Mouse (Mus musculus) left cerebral cortex, adult 2 months (tissue): ENCODE measurements around the gene Arrdc1. TPM values are rescaled to one million over a fixed set of nuclear protein-coding genes. Genes with fewer than 3 reads are reported as not detected.

Source experiments
- DNase-seq, 2 experiments: peaks; one replicate each; pipeline ENCODE4 v3.0.0; 2021 to 2022; ENCODE audit warnings: low spot score in 2 of 2, mixed read lengths in 1 of 2; ENCODE audit errors: extremely low spot score in 1 of 2
- H3K27ac ChIP-seq: fragments of 200-600 bp; 2 replicates; pipeline ENCODE4 v1.8.1; 2022
- H3K4me3 ChIP-seq: fragments of 200-600 bp; 2 replicates; pipeline ENCODE4 v1.8.1; 2022
- CTCF ChIP-seq: fragments of 200-600 bp; IDR thresholded peaks from 2 replicates; pipeline ENCODE4 v1.8.1; 2022; ENCODE audit warnings: antibody characterized with exemption, mild to moderate bottlenecking, moderate library complexity
- intact Hi-C: fragments of 180-260 bp; cut with DNase I; formaldehyde crosslinking; loops from one replicate; pipeline ENCODE4 v1.15.1; 2025
- total RNA-seq, 2 experiments: library from RNA; stranded (reverse); gene quantifications; 2 replicates each; pipeline ENCODE4 v1.2.3; 2021

Arrdc1 gene
- total RNA-seq, 2 experiments from 2014 or later = 17.1 to 18.2 TPM

DNA sequence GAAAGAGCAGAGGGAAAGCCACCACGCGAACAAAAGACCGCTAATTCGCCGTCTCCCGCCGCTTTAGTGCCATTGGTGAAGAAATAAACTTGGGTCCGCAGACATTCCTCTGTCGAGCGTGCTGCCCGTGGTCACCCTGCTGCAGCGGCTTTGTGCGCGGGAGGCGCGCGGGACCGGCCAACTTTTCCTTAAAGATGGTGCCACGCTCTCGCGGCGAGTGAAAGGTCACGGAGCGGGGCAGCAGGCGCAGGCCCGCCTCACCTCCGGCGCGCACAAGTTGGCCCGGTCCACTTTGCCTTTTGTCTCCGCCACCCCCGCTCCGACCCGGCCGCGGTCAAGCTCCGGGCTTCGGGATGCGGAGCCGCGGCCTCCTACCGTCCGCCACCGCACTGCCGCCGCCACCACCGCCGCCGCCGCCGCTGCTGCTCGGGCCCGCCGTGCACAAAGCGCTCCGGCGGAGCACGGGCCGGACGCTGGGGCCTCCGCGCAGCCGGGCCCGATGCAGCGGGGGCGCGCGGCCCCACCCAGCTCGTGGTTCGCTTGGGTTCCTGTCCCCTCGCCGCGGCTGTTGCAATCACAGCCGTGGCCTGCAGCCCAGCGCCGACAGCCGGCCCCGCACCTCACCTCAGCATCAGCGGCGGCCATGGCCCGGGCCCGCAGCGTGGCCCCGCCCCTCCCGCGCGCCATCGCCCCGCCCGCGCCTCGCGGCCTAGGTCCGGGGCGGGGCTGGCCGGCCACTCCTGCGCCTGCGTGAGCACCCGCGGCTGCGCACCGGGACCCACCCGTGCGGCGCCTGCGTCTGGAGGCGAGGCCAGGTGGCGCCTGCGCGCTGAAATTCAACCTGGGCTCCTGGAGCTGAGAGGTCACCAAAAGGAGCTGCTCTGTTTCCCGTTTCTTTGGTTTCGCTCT, 15.9 kb downstream of the Arrdc1 start, which contains the start of gene Ehmt1:
Gene Ehmt1 (minus strand): TSS at position 685 of the 909 bp plus-strand sequence.
- H3K27ac ChIP-seq = peak within 1 kb of the TSS; percentile 89
- TF ChIP-seq CTCF = no peak; the same call in none of the 2 replicates
- H3K4me3 ChIP-seq = peak within 1 kb of the TSS; percentile 88
- intact Hi-C loops = no loop called here
- DNase-seq = peak; percentile 96

DNA sequence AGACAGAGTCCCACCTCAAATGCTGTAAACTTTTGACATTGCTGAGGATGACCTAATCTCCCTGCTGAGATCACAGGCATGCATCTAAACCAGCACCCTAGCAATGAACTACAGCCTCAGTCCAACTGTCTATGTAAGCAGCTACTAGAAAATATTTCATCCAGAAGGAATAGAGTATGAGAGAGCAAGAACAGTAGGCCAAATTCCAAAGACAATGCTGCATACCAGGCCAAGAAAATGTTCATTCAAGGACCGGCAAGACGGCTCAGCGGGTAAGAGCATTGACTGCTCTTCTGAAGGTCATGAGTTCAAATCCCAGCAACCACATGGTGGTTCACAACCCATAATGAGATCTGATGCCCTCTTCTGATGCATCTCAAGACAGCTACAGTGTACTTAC, 20.3 kb downstream of the Arrdc1 start:
- DNase-seq = no peak
- no peak overlapping the region for H3K27ac ChIP-seq
- intact Hi-C loops = no loop called here
- H3K4me3 ChIP-seq = no peak overlapping the region
- TF ChIP-seq CTCF = no peak

DNA sequence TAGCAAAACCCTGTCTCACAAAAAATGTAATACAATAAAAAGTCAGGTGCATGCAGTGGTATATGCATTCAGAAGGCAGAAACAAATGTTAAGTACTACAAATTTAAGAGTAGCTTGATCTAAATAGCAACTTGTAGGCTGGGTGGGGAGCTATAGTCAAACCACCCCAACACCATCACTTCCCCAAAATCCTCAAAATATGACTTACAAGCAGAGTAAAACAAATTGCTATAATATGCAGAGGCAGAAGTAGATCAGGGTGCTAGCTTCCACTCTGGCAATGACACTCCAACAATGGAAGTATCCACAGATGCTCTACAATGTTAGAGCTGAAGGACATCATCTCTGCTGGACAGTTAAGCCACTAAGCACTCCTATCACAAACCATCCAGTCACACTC, 22.5 kb downstream of the Arrdc1 start:
- Histone ChIP-seq H3K27ac (no peak overlapping the region), H3K4me3 (no peak overlapping the region)
- DNase-seq = no peak
- TF ChIP-seq CTCF = no peak
- intact Hi-C loops = no loop called here

DNA sequence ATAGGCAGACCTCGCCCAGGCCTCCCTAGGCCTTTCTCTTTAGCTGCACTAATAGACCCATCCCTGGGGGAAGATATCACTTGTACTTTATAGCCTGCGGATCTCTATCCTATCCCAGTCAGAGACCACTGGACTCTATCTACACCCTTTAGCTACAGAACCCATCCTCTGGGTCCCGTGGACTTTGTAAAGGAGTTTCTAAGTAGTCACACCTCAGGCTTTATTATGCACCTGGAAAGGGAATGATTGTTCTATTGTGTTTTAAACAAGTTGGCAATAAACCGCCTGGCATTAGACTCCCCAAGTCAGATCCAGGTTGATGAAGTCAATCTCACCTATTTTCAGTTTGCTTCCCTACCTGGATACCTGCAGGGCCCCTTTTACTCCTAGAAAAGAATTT, 22.9 kb downstream of the Arrdc1 start:
- H3K27ac ChIP-seq = no peak overlapping the region
- intact Hi-C loops = no loop called here
- TF ChIP-seq CTCF = no peak
- DNase-seq = no peak
- no peak overlapping the region for H3K4me3 ChIP-seq

DNA sequence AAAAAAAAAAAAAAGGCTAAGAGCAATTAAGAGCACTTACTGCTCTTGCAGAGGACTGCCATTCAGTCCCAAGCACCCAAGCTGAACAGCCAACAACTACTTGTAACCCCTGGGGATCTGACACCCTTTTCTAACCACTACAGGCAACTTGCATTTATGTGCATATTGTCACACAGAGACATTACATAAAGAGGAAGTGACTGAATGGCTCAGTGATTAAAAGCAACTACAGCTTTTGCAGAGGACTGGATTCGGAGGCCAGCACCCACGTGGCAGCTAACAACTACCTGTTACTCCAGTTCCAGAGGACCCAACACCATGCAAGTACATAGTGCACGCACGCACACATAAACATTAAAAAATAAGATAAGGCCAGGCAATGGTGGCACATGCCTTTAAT, 24.6 kb downstream of the Arrdc1 start:
- no peak overlapping the region for H3K27ac ChIP-seq
- no peak overlapping the region for H3K4me3 ChIP-seq
- no peak for DNase-seq
- no peak for TF ChIP-seq CTCF
- intact Hi-C loops = no loop called here

DNA sequence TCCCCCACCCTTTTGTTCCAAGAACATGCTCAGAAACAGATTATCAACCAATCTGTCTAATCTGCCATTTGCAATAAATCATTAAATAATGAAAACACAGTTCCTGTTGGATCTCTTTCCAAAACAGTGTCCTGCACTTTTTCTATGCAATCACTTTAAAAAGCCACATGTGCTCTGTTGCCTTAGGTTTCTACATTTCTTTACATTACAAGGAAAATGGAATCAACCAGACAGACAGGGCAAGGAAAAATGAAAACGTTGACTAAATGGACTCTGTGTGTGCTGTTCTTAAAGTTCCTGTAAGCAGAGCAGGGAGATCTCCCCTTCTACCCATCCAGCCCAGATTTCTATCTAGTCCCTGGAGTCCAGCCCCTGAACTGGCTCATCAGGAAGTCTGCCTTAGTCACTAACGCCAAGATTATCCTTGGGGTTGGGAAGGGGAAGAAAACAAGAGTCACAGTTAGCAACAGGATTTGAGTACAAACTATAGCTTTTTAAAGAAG, 29.3 kb downstream of the Arrdc1 start:
- intact Hi-C loops = no loop called here
- Histone ChIP-seq H3K27ac (no peak overlapping the region), H3K4me3 (no peak overlapping the region)
- DNase-seq = no peak
- TF ChIP-seq CTCF = no peak

DNA sequence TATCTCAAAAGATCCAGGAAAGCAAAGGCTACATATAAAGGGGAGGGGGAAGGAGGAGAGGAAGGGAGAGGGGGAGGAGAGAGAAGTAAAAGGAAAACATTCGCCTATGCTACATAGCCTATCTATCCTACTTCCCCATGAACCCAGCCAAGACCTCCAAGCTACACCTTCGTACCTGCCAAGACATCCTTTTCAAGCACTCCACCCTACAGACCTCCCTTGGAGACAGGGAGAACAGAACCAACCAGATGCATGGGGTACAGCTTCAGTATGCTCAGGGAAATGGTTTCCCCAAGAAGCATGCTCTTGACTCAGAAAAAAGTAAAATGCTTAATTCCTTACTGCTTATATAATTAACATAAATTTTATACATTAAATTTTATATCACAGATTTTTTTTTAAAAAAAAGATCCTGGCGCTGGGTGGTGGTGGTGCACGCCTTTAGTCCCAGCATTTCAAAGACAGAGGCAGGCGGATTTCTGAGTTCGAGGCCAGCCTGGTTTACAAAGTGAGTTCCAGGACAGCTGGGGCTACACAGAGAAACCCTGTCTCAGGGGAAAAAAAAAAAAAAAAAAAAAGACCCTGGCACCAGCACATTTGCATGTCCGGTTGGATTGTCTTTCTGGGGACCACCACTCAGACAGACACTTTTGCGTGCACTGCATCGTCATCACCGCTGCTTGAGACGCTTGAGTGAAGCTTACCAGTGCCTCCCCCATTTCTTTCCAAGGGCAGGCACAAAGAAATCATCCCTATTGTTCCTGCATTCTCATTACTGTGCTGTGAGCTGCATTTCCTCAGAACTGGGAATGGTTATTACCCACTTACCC, 30.0 kb downstream of the Arrdc1 start:
- DNase-seq = no peak
- Histone ChIP-seq H3K4me3 (no peak overlapping the region), H3K27ac (no peak overlapping the region)
- intact Hi-C loops = loop anchor here (5.0 kb wide), 1 partner anchor 53 kb away; no protein-coding TSS in a partner anchor
- no peak for TF ChIP-seq CTCF

DNA sequence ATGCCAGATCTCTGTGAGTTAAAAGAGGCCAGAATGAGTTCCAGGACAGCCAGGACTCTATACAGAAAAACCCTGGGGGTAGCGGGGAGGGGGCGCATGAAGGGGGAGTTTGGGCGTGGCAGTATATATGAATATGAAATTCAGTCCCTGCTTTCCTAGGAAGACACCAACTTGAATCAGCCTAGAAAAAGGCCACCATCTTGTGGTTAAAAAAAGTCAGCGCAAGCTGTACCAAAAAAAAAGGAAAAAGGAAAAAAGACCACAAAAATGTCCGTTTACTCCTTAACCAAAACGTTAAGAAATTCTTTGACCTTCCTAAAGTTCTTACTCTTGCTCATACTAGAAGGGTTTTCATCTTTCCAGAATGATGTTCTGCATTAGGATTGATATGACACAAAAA, 32.1 kb downstream of the Arrdc1 start:
- intact Hi-C loops = loop anchor here (5.0 kb wide), 1 partner anchor 51 kb away; no protein-coding TSS in a partner anchor
- H3K4me3 ChIP-seq = no peak overlapping the region
- no peak for DNase-seq
- H3K27ac ChIP-seq = no peak overlapping the region; the same call in 1 of the 2 replicates
- peak; percentile 36 for TF ChIP-seq CTCF

DNA sequence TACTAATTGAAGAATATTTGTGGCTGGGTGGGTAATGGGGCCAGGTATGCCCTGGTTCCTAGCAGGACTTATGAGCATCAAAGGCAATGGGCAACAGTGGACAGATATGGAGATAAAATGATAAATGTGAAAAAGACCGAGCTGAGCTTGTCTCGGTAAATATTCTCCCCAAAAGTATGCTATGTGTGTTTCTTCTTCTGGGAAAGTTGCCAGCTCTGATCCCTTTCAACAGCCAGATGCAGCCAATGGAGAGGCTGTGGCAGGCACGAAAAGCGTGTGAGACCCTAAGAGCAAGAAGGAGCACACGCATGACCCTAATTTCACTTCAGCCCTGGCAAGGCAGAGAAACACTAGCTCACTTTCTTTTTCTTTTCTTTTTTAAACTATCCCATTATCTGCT, 34.0 kb downstream of the Arrdc1 start:
- no peak for DNase-seq
- no peak for TF ChIP-seq CTCF
- H3K4me3 ChIP-seq = no peak overlapping the region
- H3K27ac ChIP-seq = no peak overlapping the region; the same call in 1 of the 2 replicates
- intact Hi-C loops = loop anchor here (5.0 kb wide), 1 partner anchor 49 kb away; no protein-coding TSS in a partner anchor

DNA sequence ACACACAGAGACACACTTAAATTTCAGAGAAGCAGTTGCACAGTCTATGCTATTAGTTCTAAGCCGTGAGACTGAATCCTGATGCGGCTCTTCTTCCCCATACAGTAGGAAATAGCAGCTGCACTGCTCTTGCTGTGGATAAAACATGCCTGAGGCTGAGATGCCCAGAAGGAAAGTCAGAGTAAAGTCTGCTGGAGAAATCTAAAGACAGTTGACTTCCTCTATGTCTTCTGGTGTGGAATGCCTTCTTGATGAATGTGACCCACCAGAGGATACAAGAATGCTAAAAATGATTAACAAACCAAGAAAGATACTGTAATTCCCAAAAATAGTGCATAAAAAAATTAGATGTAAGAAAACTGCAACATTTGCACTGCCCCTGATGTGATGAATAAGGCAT, 35.8 kb downstream of the Arrdc1 start:
- intact Hi-C loops = no loop called here
- H3K27ac ChIP-seq = no peak overlapping the region
- no peak for TF ChIP-seq CTCF
- DNase-seq = no peak
- H3K4me3 ChIP-seq = no peak overlapping the region

DNA sequence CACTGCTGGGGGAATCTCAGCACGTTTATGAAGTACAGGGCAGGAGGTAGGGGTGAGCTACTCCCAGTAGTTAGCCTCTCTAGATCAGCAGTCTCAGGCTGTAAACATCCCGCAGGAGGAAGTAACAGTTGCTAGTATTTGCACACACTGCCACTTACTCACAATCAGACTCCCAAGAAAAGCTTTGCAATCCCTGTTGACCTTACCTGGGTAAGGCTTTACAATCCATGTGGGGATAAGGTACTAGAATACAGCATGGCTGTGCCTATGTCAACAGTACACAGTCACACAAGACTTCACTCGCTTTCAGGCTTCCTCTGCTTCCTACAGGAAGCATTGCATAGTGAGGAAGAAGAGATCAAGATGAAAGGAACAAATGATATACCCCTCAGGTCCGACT, 38.3 kb downstream of the Arrdc1 start:
- TF ChIP-seq CTCF = no peak
- no peak for DNase-seq
- Histone ChIP-seq H3K27ac (no peak overlapping the region), H3K4me3 (no peak overlapping the region)
- intact Hi-C loops = no loop called here

DNA sequence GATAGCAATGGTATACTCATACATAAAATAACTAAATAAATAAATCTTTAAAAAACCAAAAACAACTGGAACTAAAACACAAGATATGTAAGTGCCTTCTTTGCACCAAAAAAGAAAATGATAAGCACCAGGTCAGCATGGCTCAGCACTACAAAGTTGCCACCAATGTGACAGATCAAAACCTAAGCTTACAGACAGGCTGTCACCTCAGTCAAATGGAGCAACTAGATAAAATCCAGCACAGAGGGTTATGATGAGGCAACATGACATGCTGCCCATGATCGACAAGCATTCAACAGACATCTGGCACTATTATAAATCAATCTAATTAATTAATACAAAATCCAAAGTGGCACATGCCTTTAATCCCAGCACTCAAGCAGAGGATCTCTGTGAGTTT, 40.8 kb downstream of the Arrdc1 start:
- TF ChIP-seq CTCF = no peak
- Histone ChIP-seq H3K4me3 (no peak overlapping the region), H3K27ac (no peak overlapping the region)
- intact Hi-C loops = no loop called here
- no peak for DNase-seq
